Mouse (Mus musculus) central nervous system, embryonic 18 days (tissue): ENCODE results near the gene Itgb3bp. TPM values are rescaled to one million over a fixed set of nuclear protein-coding genes. Genes with fewer than 3 reads are reported as not detected.

Experiments
- polyA plus RNA-seq: library from polyadenylated mRNA; depleted of rRNA; stranded (reverse); fragments of >200 nt; gene quantifications from 2 replicates; pipeline ENCODE4 v1.2.3, GENCODE M21; 2012; rRNA removed

Gene Itgb3bp
- 4.2 and 5.6 TPM in 2 replicates for polyA plus RNA-seq

GRCm38 (mm10) chr4:99929613-99930517, at the start of gene Itgb3bp:
TSS of gene Itgb3bp (minus strand) at chr4:99929813.

DNA sequence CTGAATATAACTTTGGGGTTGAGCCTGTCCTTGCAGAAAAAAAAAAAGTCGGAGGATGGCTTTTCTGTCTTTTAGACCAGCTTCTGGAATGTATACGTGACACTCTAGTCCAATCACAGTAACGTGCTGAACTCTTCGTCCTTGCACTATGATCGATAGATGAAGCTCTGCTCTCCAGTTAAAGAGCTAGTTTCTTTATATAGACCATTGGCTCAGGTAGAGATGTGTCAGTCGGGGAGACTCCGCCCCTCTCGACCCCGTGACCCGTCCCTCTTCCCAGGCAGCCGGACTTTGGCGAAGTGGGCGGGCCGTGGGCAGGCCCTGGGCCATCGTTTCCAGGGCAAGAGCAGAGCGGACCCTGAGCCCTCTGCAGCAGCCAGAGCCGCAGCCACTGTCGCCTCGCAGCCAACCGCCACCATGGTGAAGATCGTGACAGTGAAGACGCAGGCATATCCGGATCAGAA, 432 bp downstream of the Itgb3bp start, which contains the start of gene Pgm1:
Gene Pgm1 (plus strand): TSS at position 266 of the 464 bp plus-strand sequence.

DNA sequence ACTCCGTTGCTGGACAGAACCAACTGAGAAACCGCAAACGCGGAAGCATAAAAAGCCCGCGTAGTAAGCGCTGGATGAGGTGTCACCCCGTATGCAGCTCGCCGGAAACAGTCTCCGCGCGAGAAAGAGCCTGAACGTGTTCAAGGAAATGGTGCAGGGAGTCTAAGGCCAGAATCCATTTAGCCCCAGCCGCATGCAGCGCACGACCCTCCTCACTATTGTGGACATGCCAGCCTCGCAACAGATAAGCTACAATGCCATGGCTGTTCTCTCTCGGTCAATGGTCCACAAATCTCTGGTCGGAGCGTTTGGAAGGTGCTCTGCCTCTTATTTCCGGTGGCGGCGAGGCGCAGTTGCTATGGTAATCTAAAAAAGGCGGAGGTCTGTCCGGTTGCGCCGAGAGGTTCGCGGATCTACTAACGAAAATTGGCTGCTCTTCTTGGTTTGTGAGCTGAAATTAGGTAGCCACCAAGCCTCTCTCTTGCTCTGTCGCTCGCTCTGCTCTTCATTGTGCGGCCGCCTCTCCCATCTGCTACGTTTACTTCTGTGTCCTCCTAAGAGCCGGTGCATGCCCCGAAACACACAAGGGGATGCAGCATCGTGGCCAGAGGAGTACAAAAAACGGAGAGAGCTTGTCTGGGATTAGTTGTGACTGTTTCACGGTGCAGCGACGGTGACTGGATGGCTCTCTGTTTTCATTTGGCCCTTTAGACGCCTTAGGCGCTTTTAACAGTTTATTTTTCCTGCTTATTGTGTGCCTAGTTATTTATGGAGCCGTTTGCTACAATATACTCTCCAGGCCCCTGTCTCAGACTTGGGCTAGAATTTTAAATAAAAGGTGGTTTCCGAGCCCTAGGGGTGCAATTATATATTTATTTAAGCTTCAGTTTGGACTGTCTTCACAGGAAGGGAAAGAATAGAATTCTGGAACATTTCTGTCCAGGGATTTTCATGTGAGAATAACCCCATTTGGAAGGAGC, 100.2 kb downstream of the Itgb3bp start, which contains the start of gene Efcab7:
Gene Efcab7 (plus strand): TSS at position 105 of the 980 bp plus-strand sequence.

Other genes starting within 250 kb of the Itgb3bp start
- 13.6 and 15.5 TPM in 2 replicates for gene Alg6, start 214.1 kb downstream of the Itgb3bp start, polyA plus RNA-seq
- 11.8 and 14.5 TPM in 2 replicates for gene Efcab7, start 100.6 kb downstream of the Itgb3bp start, polyA plus RNA-seq
- gene Pgm1, start 399 bp downstream of the Itgb3bp start, polyA plus RNA-seq: 47.8 and 54.8 TPM in 2 replicates
- 0.88 and 1.0 TPM in 2 replicates for gene Ror1, start 166.0 kb upstream of the Itgb3bp start, polyA plus RNA-seq